Mouse (Mus musculus) midbrain, postnatal 0 days (tissue): ENCODE measurements around the gene Gtf3c6. TPM values are rescaled to one million over a fixed set of nuclear protein-coding genes. Genes with fewer than 3 reads are reported as not detected.
"Not testable (repeated sequence)": the region's sequence is repeated elsewhere in the genome, so short reads cannot be mapped to it uniquely, and the experiment has no call there.

Experiments used
- ATAC-seq: fragments of 200-750 bp; cut with Nextera tagmentation; 2 replicates; pipeline ENCODE4 v1.8.0; 2017; ENCODE audit warnings: moderate number of reproducible peaks, mild to moderate bottlenecking, moderate TSS enrichment, moderate library complexity; ENCODE audit not compliant: low FRiP score
- DNase-seq: peaks from one replicate; pipeline ENCODE4 v3.0.0-alpha.2; 2015; ENCODE audit warnings: low spot score
- H3K27ac ChIP-seq: fragments of 300-500 bp; sonication (generic); 2 replicates; pipeline ENCODE4 v1.5.1; 2014; ENCODE audit warnings: low read depth, mild to moderate bottlenecking, low read length, mixed read lengths
- H3K27me3 ChIP-seq: fragments of 300-500 bp; sonication (generic); 2 replicates; pipeline ENCODE4 v1.6.1; 2014; ENCODE audit warnings: low read length, control low read depth, mixed read lengths; ENCODE audit not compliant: insufficient read depth
- H3K36me3 ChIP-seq: fragments of 300-500 bp; sonication (generic); 2 replicates; pipeline ENCODE4 v1.6.1; 2014; ENCODE audit warnings: low read length, control low read depth, mixed read lengths; ENCODE audit not compliant: insufficient read depth
- H3K4me1 ChIP-seq: fragments of 300-500 bp; sonication (generic); 2 replicates; pipeline ENCODE4 v1.6.1; 2014; ENCODE audit warnings: mild to moderate bottlenecking, control low read depth, antibody characterized with exemption, low read length, mixed read lengths; ENCODE audit not compliant: insufficient read depth
- H3K4me2 ChIP-seq: fragments of 300-500 bp; sonication (generic); 2 replicates; pipeline ENCODE4 v1.6.1; 2014; ENCODE audit warnings: low read depth, mild to moderate bottlenecking, low read length, mixed read lengths; ENCODE audit not compliant: poor library complexity, severe bottlenecking
- H3K4me3 ChIP-seq: fragments of 300-500 bp; sonication (generic); 2 replicates; pipeline ENCODE4 v1.5.1; 2014; ENCODE audit warnings: low read depth, mild to moderate bottlenecking, low read length, moderate library complexity
- H3K9ac ChIP-seq: fragments of 300-500 bp; sonication (generic); replicated peaks from 2 replicates; pipeline ENCODE4 v1.6.1; 2014; ENCODE audit warnings: mild to moderate bottlenecking, low read length, moderate library complexity, mixed read lengths; ENCODE audit not compliant: poor library complexity, severe bottlenecking
- H3K9me3 ChIP-seq: fragments of 300-500 bp; sonication (generic); 2 replicates; pipeline ENCODE4 v1.6.1; 2016; ENCODE audit warnings: low read length, control low read depth
- CTCF ChIP-seq: IDR thresholded peaks from 2 replicates; pipeline ENCODE4 v1.5.1; 2016; ENCODE audit warnings: antibody characterized with exemption, mild to moderate bottlenecking
- WGBS: fragments of 180-500 bp; shearing (Covaris S2); extraction: QIAGEN DNeasy Blood & Tissue Kit; methylation state at CpG from one replicate; pipeline ENCODE4 v1.1.7; 2014; 5-methylcytosine and 5-hydroxymethylcytosine counted together
- polyA plus RNA-seq: library from polyadenylated mRNA; unstranded; fragments of >200 nt; fragmentation: Nextera tagmentation; extraction: Ambion mirVana; gene quantifications from 2 replicates; pipeline ENCODE4 v1.2.1, GENCODE M21; 2015
- total RNA-seq: library from RNA; depleted of rRNA; stranded (reverse); fragments of >200 nt; gene quantifications from 2 replicates; pipeline ENCODE4 v1.2.3, GENCODE M21; 2014; rRNA removed

Gtf3c6 gene
- total RNA-seq = 25.6 and 28.9 TPM in 2 replicates
- polyA plus RNA-seq = 53.2 and 56.2 TPM in 2 replicates

GRCm38 (mm10) chr10:40257414-40258255 lies at the start of gene Gtf3c6:
Gtf3c6 (minus strand) TSS chr10:40258108.
- Histone ChIP-seq H3K4me1 (no peaks in the 10 kb centered on the region; the same call in 1 of the 2 replicates), H3K27me3 (no peaks in the 10 kb centered on the region), H3K27ac (peak within 1 kb of the TSS; percentile 96), H3K9me3 (no peaks in the 10 kb centered on the region), H3K4me3 (peak within 1 kb of the TSS; percentile 58), H3K36me3 (0 out of 2 replicates have a peak, but pooled peaks cover 3% of the 10 kb centered on the region), H3K9ac (peak within 1 kb of the TSS; percentile 86), H3K4me2 (peak within 1 kb of the TSS; percentile 72)
- WGBS = under 1% methylated on average over 43 of the region's 43 CpGs
- ATAC-seq = peak; percentile 83
- peak; percentile 19 for TF ChIP-seq CTCF
- peak; percentile 95 for DNase-seq

GRCm38 (mm10) chr10:40305989-40306388 lies 48.1 kb upstream of the Gtf3c6 start:
- no peaks in the 10 kb centered on the region for H3K4me1 ChIP-seq
- peak; percentile 24; the same call in 1 of the 2 replicates for TF ChIP-seq CTCF
- no peak overlapping the region for H3K27ac ChIP-seq
- ATAC-seq (no peak), DNase-seq (no peak)
- no peaks in the 10 kb centered on the region for H3K9me3 ChIP-seq
- no peaks in the 10 kb centered on the region for H3K27me3 ChIP-seq
- H3K9ac ChIP-seq = no peak overlapping the region
- no peaks in the 10 kb centered on the region for H3K36me3 ChIP-seq
- WGBS = 100% methylated on average over 1 of the region's 1 CpGs
- no peak overlapping the region for H3K4me2 ChIP-seq
- H3K4me3 ChIP-seq = no peak overlapping the region

- DNase-seq = peak; percentile 100
- 0 out of 2 replicates have a peak, but pooled peaks cover 10% of the 10 kb centered on the region for H3K4me1 ChIP-seq
- no peaks in the 10 kb centered on the region for H3K36me3 ChIP-seq
- H3K4me3 ChIP-seq = peak within 1 kb of the TSS; percentile 96
- H3K9ac ChIP-seq = peak within 1 kb of the TSS; percentile 93
- no peaks in the 10 kb centered on the region for H3K27me3 ChIP-seq
- peak within 1 kb of the TSS; percentile 65 for H3K4me2 ChIP-seq
- no peaks in the 10 kb centered on the region for H3K9me3 ChIP-seq
- ATAC-seq = peak; percentile 94
- under 1% methylated on average over 55 of the region's 55 CpGs for WGBS
- TF ChIP-seq CTCF = no peak
- peak within 1 kb of the TSS; percentile 88 for H3K27ac ChIP-seq
These were observed 44.5 kb upstream of the Gtf3c6 start, which contains the start of gene Amd1 for GRCm38 (mm10) chr10:40302140-40302985. Amd1 (minus strand) TSS chr10:40302186.

- H3K36me3 ChIP-seq, H3K27me3 ChIP-seq, H3K9me3 ChIP-seq: not testable (repeated sequence)
- peak overlapping the region; percentile 88 for H3K27ac ChIP-seq
- H3K4me1 ChIP-seq = 0 out of 2 replicates have a peak, but pooled peaks cover 10% of the 10 kb centered on the region
- peak overlapping the region; percentile 96 for H3K4me3 ChIP-seq
- WGBS = under 1% methylated on average over 48 of the region's 91 CpGs
- ATAC-seq (peak; percentile 22), DNase-seq (peak; percentile 15)
- peak overlapping the region; percentile 93 for H3K9ac ChIP-seq
- peak overlapping the region; percentile 65 for H3K4me2 ChIP-seq
These were observed 43.5 kb upstream of the Gtf3c6 start for GRCm38 (mm10) chr10:40301181-40302075.

- Histone ChIP-seq H3K4me3 (peak overlapping the region; percentile 96), H3K4me2 (peak overlapping the region; percentile 65), H3K9me3 (no peaks in the 10 kb centered on the region), H3K27ac (peak overlapping the region; percentile 88), H3K27me3 (no peaks in the 10 kb centered on the region), H3K4me1 (0 out of 2 replicates have a peak, but pooled peaks cover 10% of the 10 kb centered on the region), H3K9ac (peak overlapping the region; percentile 93), H3K36me3 (no peaks in the 10 kb centered on the region)
- ATAC-seq = peak; percentile 86
- TF ChIP-seq CTCF = no peak
- DNase-seq = peak; percentile 96
- WGBS = 0% methylated on average over 36 of the region's 36 CpGs
These were observed 42.8 kb upstream of the Gtf3c6 start for GRCm38 (mm10) chr10:40300648-40301171.
